Mouse (Mus musculus): Measurements from ENCODE around the gene Olfr325. TPM values are rescaled to one million over a fixed set of nuclear protein-coding genes. Genes with fewer than 3 reads are reported as not detected.

The Olfr325 gene
- polyA plus RNA-seq, 1 experiment, result not detected

- H3K27me3 ChIP-seq (ENCODE audit: control insufficient read depth, insufficient read depth, insufficient read length), result no peaks in the 10 kb centered on the region
- H3K4me3 ChIP-seq, result no peak overlapping the region
- H3ac ChIP-seq (ENCODE audit: control insufficient read depth, insufficient read length), result no peak overlapping the region
- H3K36me3 ChIP-seq (ENCODE audit: control insufficient read depth, insufficient read depth), result no peaks in the 10 kb centered on the region
- TF ChIP-seq USF1 (IDR thresholded peaks at IDR 0.05; ENCODE audit: low read depth), result no peak
- TF ChIP-seq TCF3 (IDR thresholded peaks at IDR 0.05; ENCODE audit: insufficient read length, low read depth), result no peak
- TF ChIP-seq TCF12 (IDR thresholded peaks at IDR 0.05; ENCODE audit: insufficient read depth, poor library complexity, severe bottlenecking), result no peak
- no peak for TF ChIP-seq SRF (IDR thresholded peaks at IDR 0.05; ENCODE audit: control insufficient read depth, insufficient read length, low read depth)
- no peak for TF ChIP-seq E2F4 (IDR thresholded peaks at IDR 0.05; ENCODE audit: insufficient read depth)
- no peak for TF ChIP-seq CEBPB (IDR thresholded peaks at IDR 0.05; ENCODE audit: insufficient read depth, poor library complexity, severe bottlenecking)
- no peak overlapping the region for H3K4me2 ChIP-seq (ENCODE audit: low read depth)
- H3K79me2 ChIP-seq (ENCODE audit: control insufficient read depth, insufficient read depth), result no peaks in the 10 kb centered on the region
These were observed 41.3 kb downstream of the Olfr325 start for GRCm38 (mm10) chr11:58618793-58619192.

- H3K27me3 ChIP-seq (ENCODE audit: control insufficient read depth, insufficient read depth, insufficient read length), result no peaks in the 10 kb centered on the region
- TF ChIP-seq POLR2A (IDR thresholded peaks at IDR 0.05; ENCODE audit: insufficient read length, low read depth) (no peak), REST (IDR thresholded peaks at IDR 0.05; ENCODE audit: insufficient read depth, insufficient read length) (no peak), MYOG (IDR thresholded peaks at IDR 0.05; ENCODE audit: control insufficient read depth in 1 of 3, insufficient read depth in 1 of 3, insufficient read length in 2 of 3, low read depth in 2 of 3) (no peak), USF1 (IDR thresholded peaks at IDR 0.05; ENCODE audit: low read depth) (no peak), MYOD1 (IDR thresholded peaks at IDR 0.05; ENCODE audit: control insufficient read depth in 1 of 3, insufficient read length in 2 of 3, low read depth in 2 of 3) (no peak), E2F4 (IDR thresholded peaks at IDR 0.05; ENCODE audit: insufficient read depth) (no peak), TCF3 (IDR thresholded peaks at IDR 0.05; ENCODE audit: insufficient read length, low read depth) (no peak), MAX (IDR thresholded peaks at IDR 0.05; ENCODE audit: low read depth) (no peak), POLR2AphosphoS2 (IDR thresholded peaks at IDR 0.05; ENCODE audit: insufficient read length, low read depth) (no peak), SRF (IDR thresholded peaks at IDR 0.05; ENCODE audit: control insufficient read depth, insufficient read length, low read depth) (no peak), TCF12 (IDR thresholded peaks at IDR 0.05; ENCODE audit: insufficient read depth, poor library complexity, severe bottlenecking) (no peak), CEBPB (IDR thresholded peaks at IDR 0.05; ENCODE audit: insufficient read depth, poor library complexity, severe bottlenecking) (no peak)
- no peak overlapping the region for H3K4me3 ChIP-seq
- no peak overlapping the region for H3K4me2 ChIP-seq (ENCODE audit: low read depth)
- H3ac ChIP-seq (ENCODE audit: control insufficient read depth, insufficient read length), result no peak overlapping the region
- H3K79me2 ChIP-seq (ENCODE audit: control insufficient read depth, insufficient read depth), result no peaks in the 10 kb centered on the region
- H3K36me3 ChIP-seq (ENCODE audit: control insufficient read depth, insufficient read depth), result no peaks in the 10 kb centered on the region
These were observed 48.6 kb downstream of the Olfr325 start for GRCm38 (mm10) chr11:58626146-58626545.

DNA sequence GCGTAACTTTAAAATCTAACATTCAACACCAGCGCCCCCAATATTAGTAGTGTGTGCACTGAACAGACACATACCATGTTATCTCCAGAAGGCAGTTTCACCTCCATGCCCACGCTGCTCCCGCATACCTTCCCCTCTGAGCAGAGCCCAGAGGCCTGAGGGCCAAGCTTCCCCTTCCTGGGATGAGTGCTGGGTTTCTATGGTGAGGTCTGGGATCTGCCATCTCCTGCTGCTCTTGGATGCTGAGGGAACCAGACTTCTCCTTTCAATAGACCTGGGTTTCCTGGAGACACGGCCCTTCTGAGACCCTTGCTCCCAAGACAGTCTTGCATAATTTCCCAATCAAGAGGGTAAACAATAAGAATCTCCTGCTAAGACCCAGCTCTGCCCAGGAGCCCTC lies 52.9 kb downstream of the Olfr325 start, which contains the start of gene Olfr323:
TSS of gene Olfr323 (minus strand) at position 101 of the 400 bp plus-strand sequence.
- no peaks in the 10 kb centered on the region for H3K27me3 ChIP-seq (ENCODE audit: control insufficient read depth, insufficient read depth, insufficient read length)

More for the DNA sequence above, 52.9 kb downstream of the Olfr325 start, which contains the start of gene Olfr323:
- Histone ChIP-seq H3K4me2 (ENCODE audit: low read depth) (no peak within 1 kb of the TSS), H3ac (ENCODE audit: control insufficient read depth, insufficient read length) (no peak within 1 kb of the TSS), H3K79me2 (ENCODE audit: control insufficient read depth, insufficient read depth) (no peaks in the 10 kb centered on the region), H3K36me3 (ENCODE audit: control insufficient read depth, insufficient read depth) (no peaks in the 10 kb centered on the region), H3K4me3 (no peak within 1 kb of the TSS)
- TF ChIP-seq MYOG (IDR thresholded peaks at IDR 0.05; ENCODE audit: control insufficient read depth in 1 of 3, insufficient read depth in 1 of 3, insufficient read length in 2 of 3, low read depth in 2 of 3) (no peak), SRF (IDR thresholded peaks at IDR 0.05; ENCODE audit: control insufficient read depth, insufficient read length, low read depth) (no peak), CEBPB (IDR thresholded peaks at IDR 0.05; ENCODE audit: insufficient read depth, poor library complexity, severe bottlenecking) (no peak), TCF3 (IDR thresholded peaks at IDR 0.05; ENCODE audit: insufficient read length, low read depth) (no peak), POLR2AphosphoS2 (IDR thresholded peaks at IDR 0.05; ENCODE audit: insufficient read length, low read depth) (no peak), POLR2A (IDR thresholded peaks at IDR 0.05; ENCODE audit: insufficient read length, low read depth) (no peak), USF1 (IDR thresholded peaks at IDR 0.05; ENCODE audit: low read depth) (no peak), TCF12 (IDR thresholded peaks at IDR 0.05; ENCODE audit: insufficient read depth, poor library complexity, severe bottlenecking) (no peak), MAX (IDR thresholded peaks at IDR 0.05; ENCODE audit: low read depth) (no peak), E2F4 (IDR thresholded peaks at IDR 0.05; ENCODE audit: insufficient read depth) (no peak), MYOD1 (IDR thresholded peaks at IDR 0.05; ENCODE audit: control insufficient read depth in 1 of 3, insufficient read length in 2 of 3, low read depth in 2 of 3) (no peak), REST (IDR thresholded peaks at IDR 0.05; ENCODE audit: insufficient read depth, insufficient read length) (no peak)

Other genes starting within 250 kb of the Olfr325 start
- gene Zfp672, start 247.4 kb upstream of the Olfr325 start, polyA plus RNA-seq (2012; fragmentation: generic; extraction: Trizol), result 15.7 TPM
- 38.1 TPM for gene Sh3bp5l, start 247.0 kb upstream of the Olfr325 start, polyA plus RNA-seq (2012; fragmentation: generic; extraction: Trizol)
- gene Lypd8, start 198.7 kb upstream of the Olfr325 start, polyA plus RNA-seq (2012; fragmentation: generic; extraction: Trizol), result not detected
- not detected for gene 1810065E05Rik, start 156.6 kb upstream of the Olfr325 start, polyA plus RNA-seq (2012; fragmentation: generic; extraction: Trizol)
- not detected for gene Gm12253, start 145.2 kb upstream of the Olfr325 start, polyA plus RNA-seq (2012; fragmentation: generic; extraction: Trizol)
- gene Lypd9, start 124.8 kb upstream of the Olfr325 start, polyA plus RNA-seq (2012; fragmentation: generic; extraction: Trizol), result not detected
- not detected for gene Olfr30, start 115.5 kb upstream of the Olfr325 start, polyA plus RNA-seq (2012; fragmentation: generic; extraction: Trizol)
- not detected for gene Olfr332, start 85.2 kb upstream of the Olfr325 start, polyA plus RNA-seq (2012; fragmentation: generic; extraction: Trizol)
- not detected for gene Olfr331, start 75.2 kb upstream of the Olfr325 start, polyA plus RNA-seq (2012; fragmentation: generic; extraction: Trizol)
- not detected for gene Olfr330, start 42.9 kb upstream of the Olfr325 start, polyA plus RNA-seq (2012; fragmentation: generic; extraction: Trizol)
- not detected for gene Olfr329-ps, start 31.3 kb upstream of the Olfr325 start, polyA plus RNA-seq (2012; fragmentation: generic; extraction: Trizol)
- gene Olfr328, start 22.1 kb upstream of the Olfr325 start, polyA plus RNA-seq (2012; fragmentation: generic; extraction: Trizol), result not detected
- not detected for gene Olfr224, start 7.2 kb upstream of the Olfr325 start, polyA plus RNA-seq (2012; fragmentation: generic; extraction: Trizol)
- not detected for gene Olfr324, start 17.4 kb downstream of the Olfr325 start, polyA plus RNA-seq (2012; fragmentation: generic; extraction: Trizol)
- not detected for gene 2210407C18Rik, start 38.3 kb downstream of the Olfr325 start, polyA plus RNA-seq (2012; fragmentation: generic; extraction: Trizol)
- not detected for gene Olfr323, start 52.8 kb downstream of the Olfr325 start, polyA plus RNA-seq (2012; fragmentation: generic; extraction: Trizol)
- not detected for gene Trim58, start 62.7 kb downstream of the Olfr325 start, polyA plus RNA-seq (2012; fragmentation: generic; extraction: Trizol)
- not detected for gene Olfr322, start 81.1 kb downstream of the Olfr325 start, polyA plus RNA-seq (2012; fragmentation: generic; extraction: Trizol)
- not detected for gene Olfr320, start 103.4 kb downstream of the Olfr325 start, polyA plus RNA-seq (2012; fragmentation: generic; extraction: Trizol)
- not detected for gene Olfr319, start 121.4 kb downstream of the Olfr325 start, polyA plus RNA-seq (2012; fragmentation: generic; extraction: Trizol)
- gene Olfr318, start 146.3 kb downstream of the Olfr325 start, polyA plus RNA-seq (2012; fragmentation: generic; extraction: Trizol), result not detected
- gene Olfr317, start 161.5 kb downstream of the Olfr325 start, polyA plus RNA-seq (2012; fragmentation: generic; extraction: Trizol), result not detected
- not detected for gene Olfr316, start 175.0 kb downstream of the Olfr325 start, polyA plus RNA-seq (2012; fragmentation: generic; extraction: Trizol)
- not detected for gene Olfr315, start 195.5 kb downstream of the Olfr325 start, polyA plus RNA-seq (2012; fragmentation: generic; extraction: Trizol)
- gene Olfr314, start 205.2 kb downstream of the Olfr325 start, polyA plus RNA-seq (2012; fragmentation: generic; extraction: Trizol), result not detected
- gene Fam183b, start 224.2 kb downstream of the Olfr325 start, polyA plus RNA-seq (2012; fragmentation: generic; extraction: Trizol), result not detected
- gene Olfr313, start 237.3 kb downstream of the Olfr325 start, polyA plus RNA-seq (2012; fragmentation: generic; extraction: Trizol), result not detected

Data from myocyte (in vitro differentiated cells).